10 mouse cellular contexts compared by ENCODE assay signal in genomic region chr1:86389230-86389629, GRCm38 (mm10). TPM values are rescaled to one million over a fixed set of nuclear protein-coding genes. Genes with fewer than 3 reads are reported as not detected.
DNase-seq lines count a peak whose midpoint lies in the region; ATAC-seq and TF ChIP-seq lines count a peak whose summit lies in the region.
"Had no signal": no experiment of that assay in that cellular context is flagged by ENCODE, and none has a peak within 500 bp of the region (broad histone marks: within the 10 kb centered on the region; RNA-seq: fewer than 3 reads in every experiment).

No protein-coding gene starts in this region.

- ATAC-seq in liver, embryonic 14.5 days (ENCODE audit: insufficient read depth) = no peak
- peak; percentile 69; the same call in 1 of the 2 replicates for ATAC-seq in neural tube, embryonic 13.5 days (ENCODE audit: low read depth)

- no peaks in the 10 kb centered on the region for H3K4me1 ChIP-seq in liver, embryonic 14.5 days (replicated peaks; ENCODE audit: control insufficient read depth in 2 of 2, insufficient read depth in 2 of 2, low read length in 1 of 2)
- H3K4me1 ChIP-seq in neural tube, embryonic 13.5 days (replicated peaks) = no peaks in the 10 kb centered on the region; the same call in 1 of the 2 replicates
- peaks cover 3% of the 10 kb centered on the region for H3K4me1 ChIP-seq in testis, adult 2 months (ENCODE audit: control insufficient read depth, insufficient read depth, low read length)
- H3K4me1 ChIP-seq: embryonic facial prominence, embryonic 15.5 days had no signal

- H3K27me3 ChIP-seq in liver, embryonic 14.5 days (ENCODE audit: control insufficient read depth, insufficient read depth, low read length) = no peaks in the 10 kb centered on the region
- H3K27me3 ChIP-seq in neural tube, embryonic 13.5 days = no peaks in the 10 kb centered on the region
- no peaks in the 10 kb centered on the region for H3K27me3 ChIP-seq in testis, adult 2 months (ENCODE audit: control insufficient read depth, insufficient read depth, low read length)
- H3K27me3 ChIP-seq: embryonic facial prominence, embryonic 15.5 days had no signal

- H3K36me3 ChIP-seq in liver, embryonic 14.5 days (replicated peaks; ENCODE audit: control insufficient read depth, insufficient read depth, low read depth) = no peaks in the 10 kb centered on the region
- no peaks in the 10 kb centered on the region for H3K36me3 ChIP-seq in neural tube, embryonic 13.5 days
- H3K36me3 ChIP-seq in testis, adult 2 months (ENCODE audit: control insufficient read depth, insufficient read depth, low read length) = no peaks in the 10 kb centered on the region
- H3K36me3 ChIP-seq: embryonic facial prominence, embryonic 15.5 days had no signal

- no peak overlapping the region for H3K4me2 ChIP-seq in liver, embryonic 14.5 days (ENCODE audit: low read depth)
- H3K4me2 ChIP-seq in neural tube, embryonic 13.5 days = no peak overlapping the region
- H3K4me2 ChIP-seq: embryonic facial prominence, embryonic 15.5 days had no signal

- TF ChIP-seq POLR2A in testis, adult 2 months (IDR thresholded peaks at IDR 0.05; ENCODE audit: control insufficient read depth, low read depth, low read length) = no peak

- WGBS in liver, embryonic 14.5 days (ENCODE audit: insufficient replicate concordance) = 2% methylated on average over 11 of the region's 11 CpGs
- WGBS in neural tube, embryonic 13.5 days = 4% methylated on average over 11 of the region's 11 CpGs

- TF ChIP-seq EP300 in liver, embryonic 14.5 days (IDR thresholded peaks at IDR 0.05; ENCODE audit: low read depth) = no peak

- TF ChIP-seq CTCF in liver, embryonic 14.5 days (IDR thresholded peaks at IDR 0.05; ENCODE audit: low read depth) = peak; percentile 93
- peak; percentile 91; the same call in 1 of the 2 replicates for TF ChIP-seq CTCF in testis, adult 2 months (IDR thresholded peaks at IDR 0.05; ENCODE audit: control insufficient read depth, insufficient read depth, insufficient replicate concordance, low read depth, low read length)

- H3K9ac ChIP-seq in liver, embryonic 14.5 days (replicated peaks) = no peak overlapping the region
- no peak overlapping the region for H3K9ac ChIP-seq in neural tube, embryonic 13.5 days
- H3K9ac ChIP-seq: embryonic facial prominence, embryonic 15.5 days had no signal

- H3K9me3 ChIP-seq in liver, embryonic 14.5 days (ENCODE audit: control insufficient read depth, low read length) = no peaks in the 10 kb centered on the region
- H3K9me3 ChIP-seq in neural tube, embryonic 13.5 days = no peaks in the 10 kb centered on the region
- H3K9me3 ChIP-seq: embryonic facial prominence, embryonic 15.5 days had no signal

- H3K4me3 ChIP-seq in liver, embryonic 14.5 days (ENCODE audit: insufficient read depth in 1 of 2, low read depth in 2 of 2, low read length in 2 of 2) = no peak overlapping the region
- H3K4me3 ChIP-seq in neural tube, embryonic 13.5 days = no peak overlapping the region
- H3K4me3 ChIP-seq in testis, adult 2 months (ENCODE audit: control insufficient read depth, low read depth, low read length) = no peak overlapping the region
- H3K4me3 ChIP-seq: embryonic facial prominence, embryonic 15.5 days had no signal

- DNase-seq in 3134 (ENCODE audit: extremely low read depth, insufficient read length, low spot score) = peak; percentile 41
- DNase-seq in T-cell, adult 2 months (ENCODE audit: low spot score) = peak; percentile 63
- DNase-seq in cerebellum, postnatal 36 days = peak; percentile 69 to 75
- peak; percentile 22 to 37 for DNase-seq in gastrocnemius, adult 8-10 months (ENCODE audit: low spot score in 2 of 2)
- DNase-seq in kidney, adult 18-20 months = peak; percentile 77
- peak; percentile 36 to 41 (median 39) for DNase-seq in liver, embryonic 14.5 days (ENCODE audit: low read depth in 3 of 3, low spot score in 3 of 3)

- H3K27ac ChIP-seq in liver, embryonic 14.5 days = no peak overlapping the region
- no peak overlapping the region for H3K27ac ChIP-seq in neural tube, embryonic 13.5 days (replicated peaks)
- no peak overlapping the region for H3K27ac ChIP-seq in testis, adult 2 months (ENCODE audit: control insufficient read depth, insufficient read depth, low read depth, low read length)
- H3K27ac ChIP-seq: embryonic facial prominence, embryonic 15.5 days had no signal

RNA-seq across cellular contexts. Expression of gene Ncl, which starts 30.0 kb away (rescaled TPM):
- total RNA-seq in gastrocnemius, adult 8-10 months (2022) = 100 to 1,000 TPM in 2 of 4 experiments, 10 to 100 TPM in 2; 86.8 to 116 (median 104) TPM
- polyA plus RNA-seq in liver, embryonic 14.5 days (2012; rRNA removed) = 57.4 and 208 TPM in 2 replicates
- polyA plus RNA-seq in liver, embryonic 14.5 days (2014; fragmentation: Nextera tagmentation; extraction: Ambion mirVana) = 192 and 224 TPM in 2 replicates
- 213 and 222 TPM in 2 replicates for polyA plus RNA-seq in neural tube, embryonic 13.5 days (2015; fragmentation: Nextera tagmentation; extraction: Ambion mirVana)
- polyA plus RNA-seq in testis, adult 2 months (2012; rRNA removed) = 5.1 and 5.7 TPM in 2 replicates

RNA-seq across cellular contexts. Expression of gene Nmur1, which starts 36.8 kb away (rescaled TPM):
- not detected for total RNA-seq in gastrocnemius, adult 8-10 months (2022)
- not detected in 2 replicates for polyA plus RNA-seq in liver, embryonic 14.5 days (2012; rRNA removed)
- polyA plus RNA-seq in liver, embryonic 14.5 days (2014; fragmentation: Nextera tagmentation; extraction: Ambion mirVana) = not detected in 2 replicates
- 0.49 TPM in 1 of 2 replicates, not detected in the other for polyA plus RNA-seq in neural tube, embryonic 13.5 days (2015; fragmentation: Nextera tagmentation; extraction: Ambion mirVana)
- 11.7 and 23.8 TPM in 2 replicates for polyA plus RNA-seq in testis, adult 2 months (2012; rRNA removed)
- polyA plus RNA-seq: embryonic facial prominence, embryonic 15.5 days; stomach, embryonic 14.5 days had no signal

RNA-seq across cellular contexts. Expression of gene Tex44, which starts 36.9 kb away (rescaled TPM):
- not detected for total RNA-seq in gastrocnemius, adult 8-10 months (2022)
- polyA plus RNA-seq in liver, embryonic 14.5 days (2012; rRNA removed) = not detected in 2 replicates
- polyA plus RNA-seq in liver, embryonic 14.5 days (2014; fragmentation: Nextera tagmentation; extraction: Ambion mirVana) = not detected in 2 replicates
- not detected in 2 replicates for polyA plus RNA-seq in neural tube, embryonic 13.5 days (2015; fragmentation: Nextera tagmentation; extraction: Ambion mirVana)
- polyA plus RNA-seq in testis, adult 2 months (2012; rRNA removed) = 140 and 142 TPM in 2 replicates
- polyA plus RNA-seq: embryonic facial prominence, embryonic 15.5 days; stomach, embryonic 14.5 days had no signal

Comparison
In these comparisons a context has a peak if more than half of its experiments do, and no peak if none do; other contexts are left out.
1. RNA of gene Tex44, which starts 36.9 kb away (polyA plus RNA-seq): 140 to 142 TPM in testis, adult 2 months; not detected in liver, embryonic 14.5 days and not detected in neural tube, embryonic 13.5 days; every median in the first group is over 100 times any median in the second.
2. Peak in every context shown above with its lines, with median percentiles within 50 percentile points of each other: DNase-seq.